Mouse (Mus musculus): Measurements from ENCODE around the gene Gstp1. TPM values are rescaled to one million over a fixed set of nuclear protein-coding genes. Genes with fewer than 3 reads are reported as not detected.

The Gstp1 gene
- polyA plus RNA-seq, 2 experiments, result 274 to 511 TPM

DNA sequence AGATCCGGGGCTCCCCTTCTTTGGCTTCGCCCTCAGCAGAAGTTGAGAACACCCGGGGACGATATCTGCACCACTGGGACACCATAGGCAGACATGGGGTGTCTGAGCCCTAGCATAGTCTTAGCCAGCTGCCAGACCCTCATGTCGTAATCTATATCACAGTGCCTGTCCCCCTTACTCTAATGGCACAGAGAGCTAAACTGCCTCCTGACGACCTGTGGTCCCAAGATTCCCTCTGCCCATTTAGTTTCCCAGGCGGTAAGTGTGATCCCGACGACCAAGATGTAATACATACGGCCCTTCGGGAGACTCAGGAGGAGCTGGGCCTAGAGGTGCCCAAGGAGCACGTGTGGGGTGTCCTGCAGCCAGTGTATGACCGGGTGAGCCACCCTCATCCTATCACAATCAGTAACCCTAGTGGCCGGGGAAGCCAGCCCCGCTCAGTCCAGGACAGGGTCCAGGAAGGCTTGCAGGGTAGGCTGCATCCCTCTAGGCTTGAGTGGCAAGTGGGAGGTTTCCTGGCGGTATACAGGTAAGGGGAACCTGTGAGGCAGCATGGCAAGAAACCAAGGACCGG lies 36.7 kb downstream of the Gstp1 start:
- no peak for TF ChIP-seq CTCF (IDR thresholded peaks at IDR 0.05; ENCODE audit: low read depth)
- no peak for TF ChIP-seq EP300 (IDR thresholded peaks at IDR 0.05; ENCODE audit: low read depth)
- 24% methylated on average over 17 of the region's 17 CpGs for WGBS (ENCODE audit: insufficient replicate concordance)
- peak overlapping the region; percentile 77 for H3K9ac ChIP-seq (replicated peaks)
- peaks cover 2 to 10% of the 10 kb centered on the region in 2 experiments; a peak in 2 of 4 replicates for H3K4me1 ChIP-seq (replicated peaks; ENCODE audit: control insufficient read depth in 2 of 2, insufficient read depth in 2 of 2, low read length in 1 of 2)
- DNase-seq (ENCODE audit: low read depth in 3 of 3, low spot score in 3 of 3), result no peak
- no peaks in the 10 kb centered on the region for H3K27me3 ChIP-seq (ENCODE audit: control insufficient read depth, insufficient read depth, low read length)
- peak overlapping the region; percentile 82 for H3K27ac ChIP-seq
- peak overlapping the region; percentile 72 for H3K4me2 ChIP-seq (ENCODE audit: low read depth)
- peaks cover 2% of the 10 kb centered on the region; the same call in 1 of the 2 replicates for H3K36me3 ChIP-seq (replicated peaks; ENCODE audit: control insufficient read depth, insufficient read depth, low read depth)
- ATAC-seq (ENCODE audit: insufficient read depth), result peak; percentile 15; the same call in 1 of the 2 replicates
- H3K9me3 ChIP-seq (ENCODE audit: control insufficient read depth, low read length), result no peaks in the 10 kb centered on the region
- peak overlapping the region; percentile 70 to 75 for H3K4me3 ChIP-seq (ENCODE audit: insufficient read depth in 1 of 2, low read depth in 2 of 2, low read length in 2 of 2)

DNA sequence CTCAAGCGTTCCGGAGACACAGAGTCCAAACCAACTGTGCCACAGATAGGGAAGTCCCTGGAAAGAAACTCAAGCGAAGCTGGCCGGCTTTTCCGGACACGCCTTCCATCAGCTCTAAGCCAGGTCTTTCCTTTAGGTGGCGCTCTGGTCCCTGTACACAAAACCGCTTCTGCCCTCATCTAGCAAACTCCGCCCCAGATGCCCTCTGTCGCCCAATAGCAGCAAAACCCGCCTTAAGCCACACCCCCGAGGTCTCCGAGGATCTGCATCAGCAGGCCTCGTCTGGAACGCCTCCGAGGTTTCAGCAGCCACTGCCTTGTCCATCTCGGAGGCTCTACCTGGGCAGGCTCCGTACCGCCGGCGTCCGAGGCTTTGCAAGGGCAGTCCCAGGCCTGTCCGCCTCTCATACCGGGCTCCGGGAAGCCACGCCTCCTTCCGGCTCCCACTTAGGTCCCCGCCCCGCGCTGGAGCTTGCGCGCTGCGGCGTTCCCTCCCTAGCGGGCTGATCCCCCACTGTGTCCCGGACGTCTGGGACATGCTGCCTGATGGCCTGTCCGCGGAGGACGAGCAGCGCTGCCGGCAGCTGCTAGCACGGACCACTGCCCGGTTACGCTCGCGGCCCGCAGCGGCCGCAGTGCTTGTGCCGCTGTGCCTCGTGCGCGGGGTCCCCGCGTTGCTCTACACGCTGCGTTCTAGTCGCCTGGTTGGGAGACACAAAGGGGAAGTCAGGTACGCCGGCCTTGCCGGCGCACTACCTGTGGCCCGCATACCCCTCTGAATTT lies 37.5 kb downstream of the Gstp1 start, which contains the start of the genes Nudt8 and Gm49405:
Gene Nudt8, plus strand, starts transcription at position 462 of the 782 bp plus-strand sequence.
Gene Gm49405, plus strand, starts transcription at position 508 of the 782 bp plus-strand sequence.
- Histone ChIP-seq H3K36me3 (replicated peaks; ENCODE audit: control insufficient read depth, insufficient read depth, low read depth) (no peaks in the 10 kb centered on the region), H3K27me3 (ENCODE audit: control insufficient read depth, insufficient read depth, low read length) (no peaks in the 10 kb centered on the region), H3K9ac (replicated peaks) (peak within 1 kb of the TSS; percentile 77), H3K9me3 (ENCODE audit: control insufficient read depth, low read length) (no peaks in the 10 kb centered on the region), H3K4me1 (replicated peaks; ENCODE audit: control insufficient read depth in 2 of 2, insufficient read depth in 2 of 2, low read length in 1 of 2) (peaks cover 2 to 10% of the 10 kb centered on the region in 2 experiments; a peak in 2 of 4 replicates), H3K4me3 (ENCODE audit: insufficient read depth in 1 of 2, low read depth in 2 of 2, low read length in 2 of 2) (peak within 1 kb of the TSS; percentile 70 to 75), H3K4me2 (ENCODE audit: low read depth) (peak within 1 kb of the TSS; percentile 72), H3K27ac (peak within 1 kb of the TSS; percentile 82)
- under 1% methylated on average over 64 of the region's 64 CpGs for WGBS (ENCODE audit: insufficient replicate concordance)
- TF ChIP-seq CTCF (IDR thresholded peaks at IDR 0.05; ENCODE audit: low read depth) (peak; percentile 92), EP300 (IDR thresholded peaks at IDR 0.05; ENCODE audit: low read depth) (no peak)
- peak; percentile 90 for ATAC-seq (ENCODE audit: insufficient read depth)
- DNase-seq (ENCODE audit: low read depth in 3 of 3, low spot score in 3 of 3), result peak; percentile 95 to 96 (median 96)

DNA sequence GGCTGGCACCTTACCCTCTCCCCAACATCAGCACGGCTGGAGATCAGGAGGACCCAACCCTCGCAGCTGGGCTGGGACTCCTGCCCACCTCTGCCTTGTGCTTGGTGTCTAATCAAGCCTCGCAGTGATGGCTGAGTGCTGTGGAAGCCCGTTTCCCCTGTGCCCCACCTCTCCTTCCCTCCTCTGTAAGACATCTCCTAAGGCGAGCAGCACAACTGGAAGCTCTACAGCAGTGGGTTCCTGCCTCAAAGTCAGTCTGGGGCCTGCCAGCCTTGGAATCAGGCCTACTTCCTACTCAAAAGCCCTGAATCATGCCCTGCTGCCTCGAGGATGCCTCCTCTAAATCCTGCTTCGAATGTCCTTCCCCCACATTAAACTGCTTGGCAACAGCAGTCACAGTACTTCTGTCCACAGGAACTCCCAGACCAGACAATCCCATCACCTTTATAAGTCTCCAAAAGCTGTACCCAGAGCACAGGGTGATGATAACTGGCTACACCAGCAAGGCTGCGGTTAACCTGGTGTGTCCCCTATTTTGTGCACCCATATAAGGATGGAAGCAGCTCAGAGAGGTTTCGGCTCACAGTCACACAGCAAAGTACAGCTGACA lies 38.6 kb downstream of the Gstp1 start:
- TF ChIP-seq EP300 (IDR thresholded peaks at IDR 0.05; ENCODE audit: low read depth), result no peak
- TF ChIP-seq CTCF (IDR thresholded peaks at IDR 0.05; ENCODE audit: low read depth), result no peak
- H3K36me3 ChIP-seq (replicated peaks; ENCODE audit: control insufficient read depth, insufficient read depth, low read depth), result no peaks in the 10 kb centered on the region
- H3K9me3 ChIP-seq (ENCODE audit: control insufficient read depth, low read length), result no peaks in the 10 kb centered on the region
- H3K4me1 ChIP-seq (replicated peaks; ENCODE audit: control insufficient read depth in 2 of 2, insufficient read depth in 2 of 2, low read length in 1 of 2), result peaks cover 2 to 10% of the 10 kb centered on the region in 2 experiments; a peak in 2 of 4 replicates
- DNase-seq (ENCODE audit: low read depth in 3 of 3, low spot score in 3 of 3) (no peak), ATAC-seq (ENCODE audit: insufficient read depth) (no peak)
- no peak overlapping the region for H3K27ac ChIP-seq
- no peak overlapping the region; a peak in 2 of 4 replicates for H3K4me3 ChIP-seq (ENCODE audit: insufficient read depth in 1 of 2, low read depth in 2 of 2, low read length in 2 of 2)
- 61% methylated on average over 9 of the region's 9 CpGs for WGBS (ENCODE audit: insufficient replicate concordance)
- H3K9ac ChIP-seq (replicated peaks), result no peak overlapping the region; the same call in 1 of the 2 replicates
- H3K27me3 ChIP-seq (ENCODE audit: control insufficient read depth, insufficient read depth, low read length), result no peaks in the 10 kb centered on the region
- H3K4me2 ChIP-seq (ENCODE audit: low read depth), result peak overlapping the region; percentile 72

DNA sequence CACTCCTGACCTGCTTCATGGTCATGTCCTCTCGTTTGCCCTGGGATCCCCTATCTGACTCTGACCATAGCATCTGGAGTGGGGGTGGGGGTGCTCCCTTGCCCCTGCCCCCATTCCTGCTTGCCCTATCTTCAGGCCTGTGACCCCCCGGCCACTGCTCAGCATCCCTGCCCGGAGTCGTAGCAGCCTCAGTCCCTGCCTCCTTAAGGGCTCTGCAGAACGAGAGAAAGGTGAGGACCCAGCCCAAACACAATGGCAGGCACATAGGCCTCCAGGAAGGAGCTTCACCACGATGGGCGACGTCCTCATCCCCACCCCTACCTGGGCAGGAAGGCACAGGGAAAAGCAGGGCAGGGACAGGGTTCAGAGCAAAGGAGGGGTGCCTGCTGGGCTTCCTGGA lies 39.5 kb downstream of the Gstp1 start:
- no peak for DNase-seq (ENCODE audit: low read depth in 3 of 3, low spot score in 3 of 3)
- ATAC-seq (ENCODE audit: insufficient read depth), result no peak
- TF ChIP-seq CTCF (IDR thresholded peaks at IDR 0.05; ENCODE audit: low read depth) (no peak), EP300 (IDR thresholded peaks at IDR 0.05; ENCODE audit: low read depth) (no peak)
- H3K4me2 ChIP-seq (ENCODE audit: low read depth), result no peak overlapping the region
- no peaks in the 10 kb centered on the region for H3K27me3 ChIP-seq (ENCODE audit: control insufficient read depth, insufficient read depth, low read length)
- H3K9ac ChIP-seq (replicated peaks), result no peak overlapping the region
- H3K27ac ChIP-seq, result no peak overlapping the region
- H3K36me3 ChIP-seq (replicated peaks; ENCODE audit: control insufficient read depth, insufficient read depth, low read depth), result no peaks in the 10 kb centered on the region
- WGBS (ENCODE audit: insufficient replicate concordance), result 59% methylated on average over 8 of the region's 8 CpGs
- no peaks in the 10 kb centered on the region for H3K9me3 ChIP-seq (ENCODE audit: control insufficient read depth, low read length)
- peaks cover 2 to 12% of the 10 kb centered on the region in 2 experiments; a peak in 2 of 4 replicates for H3K4me1 ChIP-seq (replicated peaks; ENCODE audit: control insufficient read depth in 2 of 2, insufficient read depth in 2 of 2, low read length in 1 of 2)
- H3K4me3 ChIP-seq (ENCODE audit: insufficient read depth in 1 of 2, low read depth in 2 of 2, low read length in 2 of 2), result no peak overlapping the region

Measured in liver, embryonic 14.5 days (tissue).